Mouse (Mus musculus): ENCODE data around the gene Akna.

Akna gene

DNA sequence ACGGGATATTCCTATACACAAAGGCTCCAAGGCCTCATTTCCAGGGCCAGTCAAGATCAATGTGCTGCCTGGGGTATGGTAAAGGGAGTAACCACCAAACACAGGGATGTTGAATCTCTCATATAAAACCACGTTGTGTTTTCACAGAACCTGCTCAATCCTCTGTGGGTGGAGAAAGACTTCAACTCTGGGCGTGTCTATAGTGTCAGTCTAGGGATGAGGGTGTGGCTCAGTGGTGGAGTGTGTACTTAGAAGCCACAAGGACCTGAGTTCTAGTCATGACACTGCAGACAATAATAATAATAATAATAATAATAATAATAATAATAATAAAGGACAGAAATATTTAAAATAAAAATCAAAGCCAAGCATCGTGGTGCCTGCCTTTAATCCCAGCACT, 18.9 kb downstream of the Akna start:
- no peak for DNase-seq (ENCODE audit: low spot score)

- no peak for DNase-seq (ENCODE audit: low spot score)
Measured at GRCm38 (mm10) chr4:63383474-63383873, 19.7 kb downstream of the Akna start.

- no peak for DNase-seq (ENCODE audit: low spot score)
Measured at GRCm38 (mm10) chr4:63382676-63383369, 20.3 kb downstream of the Akna start.

GRCm38 (mm10) chr4:63377483-63377882, 25.7 kb downstream of the Akna start:
- no peak for DNase-seq (ENCODE audit: low spot score)

GRCm38 (mm10) chr4:63375367-63375766, 27.8 kb downstream of the Akna start:
- peak; percentile 30 for DNase-seq (ENCODE audit: low spot score)

DNA sequence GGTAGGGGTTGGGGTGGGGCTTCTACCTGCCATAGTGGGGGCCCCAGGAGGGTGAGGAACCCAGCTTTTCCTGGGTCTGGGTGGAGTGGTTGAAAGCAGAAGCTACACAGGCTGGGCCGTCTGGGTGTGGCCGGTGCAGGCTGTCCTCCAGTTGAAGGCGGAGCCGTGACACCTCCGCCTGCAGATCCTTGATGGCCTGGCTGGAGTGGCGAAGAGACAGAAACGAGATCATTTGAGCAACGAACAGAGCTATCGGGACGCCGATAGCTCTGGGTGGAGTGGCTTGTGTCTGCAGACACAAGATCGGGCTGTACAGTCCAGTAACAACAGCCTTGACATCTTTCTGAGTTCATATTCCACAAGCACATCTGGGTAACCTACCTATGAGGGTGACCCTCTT, 28.8 kb downstream of the Akna start:
- no peak for DNase-seq (ENCODE audit: low spot score)

DNA sequence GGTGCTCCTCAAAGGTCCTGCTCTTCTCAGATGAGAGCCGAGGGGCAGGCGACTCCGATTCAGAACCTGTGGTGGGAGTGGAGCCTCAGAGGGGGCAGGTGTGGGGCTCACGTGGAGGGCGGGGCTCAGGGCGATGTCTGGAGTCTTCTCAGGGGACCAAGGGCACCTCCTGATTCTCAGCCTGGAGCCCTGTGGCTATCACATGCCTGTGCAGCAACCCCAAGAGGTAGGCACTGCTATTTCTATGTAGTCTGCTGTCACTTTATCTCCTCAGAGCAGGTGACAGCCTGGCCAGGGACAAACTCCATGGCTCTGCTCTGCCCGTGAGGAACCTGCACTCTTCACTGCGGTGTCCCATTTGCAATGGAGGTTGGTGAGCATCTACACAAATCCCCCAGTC, 29.8 kb downstream of the Akna start:
- no peak for DNase-seq (ENCODE audit: low spot score)

- DNase-seq (ENCODE audit: low spot score), result peak; percentile 30
Measured at GRCm38 (mm10) chr4:63371890-63372289, 31.3 kb downstream of the Akna start.

- DNase-seq (ENCODE audit: low spot score), result no peak
Measured at GRCm38 (mm10) chr4:63370897-63371296, 32.3 kb downstream of the Akna start.

DNA sequence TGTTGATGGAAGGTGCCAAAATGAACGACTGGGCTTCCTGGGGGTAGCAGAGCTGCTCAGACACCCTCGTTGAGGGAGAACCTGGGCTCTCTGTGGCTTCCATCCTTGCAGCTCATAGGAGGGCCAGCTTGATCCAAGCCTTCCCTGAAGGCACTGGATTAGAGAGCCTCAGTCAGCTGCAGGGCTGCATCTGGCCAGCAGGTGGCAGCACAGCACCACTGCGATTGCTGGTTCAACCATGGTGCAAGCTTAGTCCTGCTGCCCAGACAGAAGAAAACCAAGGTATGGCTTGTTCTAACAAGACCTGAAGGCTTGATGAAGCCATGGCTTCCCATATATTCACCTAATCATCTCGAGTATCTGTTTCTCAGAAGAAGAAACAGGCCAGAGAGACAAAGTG, 34.6 kb downstream of the Akna start:
- peak; percentile 86 for DNase-seq (ENCODE audit: low spot score)

DNA sequence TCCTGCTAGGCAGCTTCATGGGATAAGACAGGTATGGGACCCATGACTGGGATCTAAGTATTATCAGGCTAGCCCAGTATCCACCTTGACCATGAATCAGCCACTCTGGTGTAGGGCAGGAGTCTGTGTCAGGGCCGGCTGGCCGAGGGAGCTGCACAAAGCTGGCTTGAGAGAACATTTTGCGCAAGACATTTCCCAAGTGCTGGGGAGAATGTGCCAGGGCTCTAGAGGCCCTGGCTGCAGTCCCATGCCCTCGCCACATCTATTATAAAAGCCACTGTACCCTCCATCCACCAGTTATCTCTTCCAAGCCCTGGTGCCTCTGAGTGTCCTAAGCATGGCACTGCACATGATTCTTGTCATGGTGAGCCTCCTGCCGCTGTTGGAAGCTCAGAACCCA, 41.0 kb downstream of the Akna start, which contains the start of gene Orm2:
TSS of gene Orm2 (plus strand) at position 300 of the 400 bp plus-strand sequence.
- no peak for DNase-seq (ENCODE audit: low spot score)

DNA sequence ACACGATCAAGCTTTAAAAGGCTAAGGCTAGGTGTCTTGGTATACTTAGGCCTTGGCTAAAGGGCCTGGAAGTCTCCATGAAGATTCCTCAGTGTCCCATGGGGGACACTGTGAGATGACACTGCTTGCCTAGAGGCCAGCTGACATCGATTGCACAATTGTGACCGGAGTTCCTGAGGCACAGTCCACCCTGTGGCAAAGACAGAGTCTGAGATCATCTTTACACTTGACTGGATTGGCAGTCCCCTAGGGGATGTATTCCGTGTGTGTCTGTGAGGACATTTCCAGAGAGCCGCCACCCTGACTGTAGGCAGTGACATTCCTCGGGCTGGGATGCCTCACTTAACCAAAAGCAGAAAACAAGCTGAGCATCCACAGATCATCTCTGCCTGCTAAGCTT, 43.3 kb downstream of the Akna start:
- DNase-seq (ENCODE audit: low spot score), result no peak

DNA sequence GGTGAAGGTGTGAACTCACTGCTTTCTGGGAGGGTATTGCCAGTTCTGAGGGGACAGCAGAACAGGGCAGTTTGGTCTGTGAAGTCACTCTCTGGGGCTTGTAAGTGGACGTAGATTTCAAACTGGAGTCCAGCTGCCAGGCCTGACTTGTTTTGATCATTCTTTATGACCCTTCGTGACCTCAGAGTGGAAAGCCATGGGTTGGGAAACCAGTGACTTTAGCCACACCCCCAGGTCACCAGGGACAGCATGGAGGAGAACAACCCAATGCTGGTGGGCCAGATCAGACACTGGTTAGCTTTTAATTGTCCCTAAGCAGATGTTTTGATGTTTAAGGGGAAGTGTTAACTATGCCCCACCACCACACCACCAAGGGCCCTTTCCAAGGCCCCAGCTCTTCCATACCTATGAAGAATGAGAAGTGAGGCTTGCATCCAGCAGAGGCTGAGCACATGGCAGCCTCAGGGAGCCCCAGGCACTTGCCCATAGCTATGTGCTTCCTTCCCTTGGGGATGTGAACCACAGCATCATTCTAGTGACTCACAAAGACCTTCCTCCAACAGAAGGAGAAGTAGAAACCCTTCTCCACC, 46.1 kb downstream of the Akna start:
- no peak for DNase-seq (ENCODE audit: low spot score)

DNA sequence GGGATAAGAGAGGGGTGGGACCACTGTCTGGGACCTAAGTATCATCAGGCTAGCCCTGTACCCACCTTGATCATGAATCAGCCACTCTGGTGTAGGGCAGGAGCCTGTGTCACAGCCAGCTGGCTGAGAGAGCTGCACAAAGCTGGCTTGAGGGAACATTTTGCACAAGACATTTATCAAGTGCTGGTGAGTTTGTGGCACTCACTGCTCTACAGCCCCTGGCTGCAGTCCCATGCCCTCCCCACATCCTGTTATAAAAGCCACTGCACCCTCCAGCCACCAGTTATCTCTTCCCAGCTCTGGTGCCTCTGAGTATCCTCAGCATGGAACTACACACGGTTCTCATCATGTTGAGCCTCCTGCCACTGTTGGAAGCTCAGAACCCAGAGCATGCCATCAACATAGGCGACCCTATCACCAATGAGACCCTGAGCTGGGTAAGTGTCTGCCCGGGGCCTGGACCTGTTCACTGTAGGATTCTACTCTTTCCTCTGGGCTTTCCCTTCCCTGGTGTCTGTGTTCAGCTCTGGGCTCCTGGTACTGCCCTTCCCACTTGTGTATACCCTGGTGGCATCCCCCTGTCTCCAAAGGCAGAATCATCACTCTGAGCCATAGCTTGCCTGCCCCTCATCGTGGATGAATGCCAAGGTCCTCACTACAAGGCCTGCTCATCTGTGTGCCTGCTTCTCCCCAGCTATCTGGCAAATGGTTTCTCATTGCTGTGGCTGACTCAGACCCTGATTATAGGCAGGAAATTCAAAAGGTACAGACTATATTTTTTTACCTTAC, 47.1 kb downstream of the Akna start, which contains the start of gene Orm3:
TSS of gene Orm3 (plus strand) at position 286 of the 789 bp plus-strand sequence.
- DNase-seq (ENCODE audit: low spot score), result no peak

- DNase-seq (ENCODE audit: low spot score), result no peak
Measured at GRCm38 (mm10) chr4:63348524-63348923, 54.6 kb downstream of the Akna start.

- DNase-seq (ENCODE audit: low spot score), result no peak
Measured at GRCm38 (mm10) chr4:63346659-63347058, 56.5 kb downstream of the Akna start.

- DNase-seq (ENCODE audit: low spot score), result no peak
Measured at GRCm38 (mm10) chr4:63345261-63345660, 57.9 kb downstream of the Akna start.

GRCm38 (mm10) chr4:63344295-63344694, 58.9 kb downstream of the Akna start, which contains the start of gene Orm1:
TSS of gene Orm1 (plus strand) at chr4:63344560.
- DNase-seq (ENCODE audit: low spot score), result no peak

DNA sequence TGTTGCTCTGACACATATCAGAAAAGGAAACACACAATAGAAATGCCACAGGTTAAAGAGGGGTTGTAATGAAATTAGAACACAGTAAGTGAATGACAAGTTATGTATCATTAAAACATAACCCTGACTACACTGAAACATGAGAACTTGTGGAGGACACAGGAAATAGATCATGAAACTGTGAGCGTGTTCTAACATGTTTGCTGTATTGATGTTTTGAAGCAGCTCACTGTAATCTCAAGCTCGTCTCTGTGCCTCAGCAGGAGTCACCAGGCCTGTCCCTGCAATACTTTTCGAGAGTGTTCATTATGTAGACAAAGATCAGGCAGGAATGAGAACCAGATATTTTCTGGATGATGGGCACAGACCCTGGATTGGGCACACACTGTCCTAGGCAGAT, 59.5 kb downstream of the Akna start:
- DNase-seq (ENCODE audit: low spot score), result no peak

GRCm38 (mm10) chr4:63342491-63342890, 60.7 kb downstream of the Akna start:
- DNase-seq (ENCODE audit: low spot score), result no peak

GRCm38 (mm10) chr4:63338414-63339076, 64.6 kb downstream of the Akna start:
- DNase-seq (ENCODE audit: low spot score), result no peak

GRCm38 (mm10) chr4:63333403-63333802, 69.8 kb downstream of the Akna start:
- DNase-seq (ENCODE audit: low spot score), result no peak
